Mouse (Mus musculus): ENCODE measurements at regions not wholly inside any gene's neighbourhood (a gene's known extent, or its start where the extent isn't known, plus 50 kb on each side); places are given as distances from the start of the nearest gene placed in this dataset.

DNA sequence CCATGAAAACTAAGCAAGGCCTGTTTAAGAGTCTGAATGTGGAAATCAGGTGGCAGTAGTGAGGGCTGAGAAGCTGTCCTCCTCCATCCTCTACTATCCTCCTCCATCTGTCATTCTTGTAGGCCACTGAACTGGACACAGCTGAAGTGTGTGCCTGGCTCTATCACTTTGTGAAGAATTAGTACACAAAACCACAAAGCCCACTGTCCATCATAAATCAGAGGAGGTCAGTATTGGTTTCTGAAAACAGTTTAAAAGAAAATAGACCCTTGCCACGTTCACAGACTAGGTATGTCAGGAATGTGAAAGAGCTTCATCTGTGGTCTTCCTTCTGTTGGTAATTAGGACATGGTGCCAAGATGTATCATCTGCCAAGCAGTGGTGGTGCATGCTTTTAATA is 86.1 kb downstream of the Gpr65 start:
- H3K27ac ChIP-seq (ENCODE audit: control insufficient read depth, insufficient read depth, low read depth, low read length, poor library complexity): no peak overlapping the region
- WGBS: 41% methylated on average over 1 of the region's 1 CpGs

DNA sequence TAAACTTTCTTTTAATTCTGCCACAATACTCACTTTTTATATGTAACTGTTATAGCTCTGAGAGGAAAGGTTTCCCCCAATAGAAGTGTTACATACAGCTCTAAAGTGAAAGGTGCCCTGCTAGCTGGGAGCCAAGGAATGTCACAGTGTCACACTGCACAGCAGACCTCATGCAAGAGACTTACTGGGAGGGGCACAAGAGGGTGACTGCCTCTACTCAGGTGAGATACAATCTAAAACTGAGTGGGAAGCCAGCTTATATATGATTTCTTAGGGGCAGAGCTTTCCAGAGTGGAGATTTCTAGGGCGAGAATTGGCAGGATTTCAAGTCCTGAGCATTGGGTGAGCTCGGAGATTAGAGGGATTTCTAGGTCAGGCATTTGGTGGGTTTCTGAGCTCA is 99.1 kb downstream of the Gpr65 start:
- Histone ChIP-seq H3K27ac (ENCODE audit: control insufficient read depth, insufficient read depth, low read depth, low read length, poor library complexity) (no peak overlapping the region), H3K4me1 (ENCODE audit: control insufficient read depth, insufficient read depth, low read length) (no peaks in the 10 kb centered on the region; the same call in 1 of the 2 replicates), H3K4me3 (replicated peaks; ENCODE audit: control insufficient read depth, low read depth, low read length) (no peak overlapping the region)
- TF ChIP-seq CTCF (IDR thresholded peaks at IDR 0.05; ENCODE audit: control insufficient read depth, insufficient read depth, low read length): no peak
- TF ChIP-seq POLR2A (IDR thresholded peaks at IDR 0.05; ENCODE audit: borderline replicate concordance, control insufficient read depth, low read depth, low read length): no peak
- 77% methylated on average over 2 of the region's 2 CpGs for WGBS

More for the DNA sequence above, 86.1 kb downstream of the Gpr65 start:
- Histone ChIP-seq H3K4me1 (ENCODE audit: control insufficient read depth, insufficient read depth, low read length) (no peaks in the 10 kb centered on the region), H3K4me3 (replicated peaks; ENCODE audit: control insufficient read depth, low read depth, low read length) (no peak overlapping the region)
- TF ChIP-seq POLR2A (IDR thresholded peaks at IDR 0.05; ENCODE audit: borderline replicate concordance, control insufficient read depth, low read depth, low read length): no peak
- no peak for TF ChIP-seq CTCF (IDR thresholded peaks at IDR 0.05; ENCODE audit: control insufficient read depth, insufficient read depth, low read length)

DNA sequence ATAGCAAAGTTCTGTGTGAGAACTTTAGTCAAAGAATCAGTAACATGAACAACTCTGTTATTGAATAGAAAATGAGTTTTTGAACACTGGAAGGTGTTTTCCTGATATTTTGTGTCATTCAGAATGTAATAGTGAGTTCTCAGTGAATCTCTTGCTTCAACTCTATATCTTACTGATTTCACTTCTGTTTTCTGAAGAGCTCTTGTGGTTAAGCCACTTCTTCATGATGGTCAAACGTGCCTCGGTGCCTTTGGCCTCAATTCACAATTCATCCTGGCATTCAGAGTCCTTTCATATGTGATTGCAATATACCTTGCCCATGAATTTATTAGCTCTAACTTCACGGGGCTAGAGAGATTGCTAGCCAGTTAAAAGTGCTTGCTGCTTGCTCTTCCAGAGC is 102.3 kb downstream of the Gpr65 start:
- 6% methylated on average over 3 of the region's 3 CpGs for WGBS
- peaks cover 1% of the 10 kb centered on the region; the same call in 1 of the 2 replicates for H3K4me1 ChIP-seq (ENCODE audit: control insufficient read depth, insufficient read depth, low read length)
- TF ChIP-seq POLR2A (IDR thresholded peaks at IDR 0.05; ENCODE audit: borderline replicate concordance, control insufficient read depth, low read depth, low read length): no peak
- no peak for TF ChIP-seq CTCF (IDR thresholded peaks at IDR 0.05; ENCODE audit: control insufficient read depth, insufficient read depth, low read length)
- H3K27ac ChIP-seq (ENCODE audit: control insufficient read depth, insufficient read depth, low read depth, low read length, poor library complexity): no peak overlapping the region
- H3K4me3 ChIP-seq (replicated peaks; ENCODE audit: control insufficient read depth, low read depth, low read length): no peak overlapping the region

DNA sequence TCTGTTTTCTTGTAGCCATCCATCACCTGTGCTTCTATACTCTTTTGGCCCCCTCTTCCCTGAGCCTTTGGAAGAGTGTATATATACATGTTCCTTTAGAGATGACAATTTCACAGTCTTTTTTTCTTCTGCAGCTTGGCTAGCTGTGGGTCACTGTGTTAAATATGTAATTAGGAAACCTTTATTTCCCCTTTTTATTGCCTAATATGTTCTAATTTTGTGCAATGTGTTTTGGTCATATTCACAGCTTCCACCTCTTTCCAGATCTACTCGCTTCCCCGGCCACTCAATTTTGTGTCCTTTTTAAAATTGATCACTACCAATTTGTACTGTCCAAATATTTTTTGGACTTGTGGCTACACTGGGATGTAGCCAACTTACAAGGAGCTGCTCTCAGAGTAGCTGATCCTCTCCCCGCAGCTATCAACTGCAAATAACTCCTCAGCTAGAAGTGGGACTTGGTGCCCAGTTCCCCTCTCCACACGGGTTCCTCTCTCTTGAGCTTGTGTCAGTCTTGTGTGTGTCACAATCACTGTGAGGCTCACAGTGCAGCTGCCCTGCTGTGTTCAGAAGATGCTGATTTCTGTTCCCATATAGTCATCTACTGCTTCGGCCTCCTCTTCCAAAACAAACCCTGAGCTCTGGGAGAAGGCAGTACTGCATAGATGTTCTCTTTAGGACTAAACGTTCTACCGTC is 106.9 kb downstream of the Gpr65 start:
- WGBS: 40% methylated on average over 7 of the region's 7 CpGs
- TF ChIP-seq POLR2A (IDR thresholded peaks at IDR 0.05; ENCODE audit: borderline replicate concordance, control insufficient read depth, low read depth, low read length): no peak
- no peak for TF ChIP-seq CTCF (IDR thresholded peaks at IDR 0.05; ENCODE audit: control insufficient read depth, insufficient read depth, low read length)

More for the DNA sequence above, 106.9 kb downstream of the Gpr65 start:
- Histone ChIP-seq H3K4me3 (replicated peaks; ENCODE audit: control insufficient read depth, low read depth, low read length) (no peak overlapping the region), H3K4me1 (ENCODE audit: control insufficient read depth, insufficient read depth, low read length) (peaks cover 1% of the 10 kb centered on the region; the same call in 1 of the 2 replicates), H3K27ac (ENCODE audit: control insufficient read depth, insufficient read depth, low read depth, low read length, poor library complexity) (peak overlapping the region; percentile 58; the same call in 1 of the 2 replicates)
